Mouse (Mus musculus): ENCODE results near the gene Pole2.

Pole2 gene

GRCm38 (mm10) chr12:69210056-69210979 lies 17.7 kb downstream of the Pole2 start:
- no peak for DNase-seq (ENCODE audit: inconsistent ontology term)

- no peak for DNase-seq (ENCODE audit: inconsistent ontology term)
Measured at GRCm38 (mm10) chr12:69208520-69208919, 19.5 kb downstream of the Pole2 start.

- DNase-seq (ENCODE audit: inconsistent ontology term) = no peak
Measured at GRCm38 (mm10) chr12:69207926-69208325, 20.1 kb downstream of the Pole2 start.

- no peak for DNase-seq (ENCODE audit: inconsistent ontology term)
Measured at GRCm38 (mm10) chr12:69207396-69207795, 20.6 kb downstream of the Pole2 start.

GRCm38 (mm10) chr12:69204052-69204833 lies 23.8 kb downstream of the Pole2 start, which contains the start of gene Gm49384:
Gene Gm49384 (minus strand): TSS chr12:69204267.
- DNase-seq (ENCODE audit: inconsistent ontology term) = no peak

- DNase-seq (ENCODE audit: inconsistent ontology term) = no peak
Measured at GRCm38 (mm10) chr12:69198985-69199384, 29.0 kb downstream of the Pole2 start.

- DNase-seq (ENCODE audit: inconsistent ontology term) = peak; percentile 75
Measured at GRCm38 (mm10) chr12:69198164-69198535, 29.8 kb downstream of the Pole2 start, which contains the start of gene Dnaaf2. Gene Dnaaf2 (minus strand): TSS chr12:69198429.

GRCm38 (mm10) chr12:69197378-69198163 lies 30.4 kb downstream of the Pole2 start:
- peak; percentile 69 for DNase-seq (ENCODE audit: inconsistent ontology term)

GRCm38 (mm10) chr12:69196444-69197377 lies 31.3 kb downstream of the Pole2 start, which contains the start of gene Gm49383:
Gene Gm49383 (minus strand): TSS chr12:69197104.
- peak; percentile 84 for DNase-seq (ENCODE audit: inconsistent ontology term)

GRCm38 (mm10) chr12:69192637-69193036 lies 35.4 kb downstream of the Pole2 start:
- DNase-seq (ENCODE audit: inconsistent ontology term) = no peak

GRCm38 (mm10) chr12:69191396-69191795 lies 36.6 kb downstream of the Pole2 start:
- no peak for DNase-seq (ENCODE audit: inconsistent ontology term)

GRCm38 (mm10) chr12:69190522-69190921 lies 37.5 kb downstream of the Pole2 start:
- DNase-seq (ENCODE audit: inconsistent ontology term) = no peak

- no peak for DNase-seq (ENCODE audit: inconsistent ontology term)
Measured at GRCm38 (mm10) chr12:69190074-69190473, 37.9 kb downstream of the Pole2 start.

GRCm38 (mm10) chr12:69186811-69187471 lies 41.1 kb downstream of the Pole2 start:
- no peak for DNase-seq (ENCODE audit: inconsistent ontology term)

GRCm38 (mm10) chr12:69185371-69185770 lies 42.6 kb downstream of the Pole2 start:
- no peak for DNase-seq (ENCODE audit: inconsistent ontology term)

- peak; percentile 67 for DNase-seq (ENCODE audit: inconsistent ontology term)
Measured at GRCm38 (mm10) chr12:69184342-69185295, 43.4 kb downstream of the Pole2 start.

GRCm38 (mm10) chr12:69183583-69184308 lies 44.2 kb downstream of the Pole2 start, which contains the start of the genes Rpl36al and Mgat2:
Gene Rpl36al (minus strand): TSS chr12:69184083.
Gene Mgat2 (plus strand): TSS chr12:69184157.
- peak; percentile 99 for DNase-seq (ENCODE audit: inconsistent ontology term)

- no peak for DNase-seq (ENCODE audit: inconsistent ontology term)
Measured at GRCm38 (mm10) chr12:69181800-69182199, 46.2 kb downstream of the Pole2 start.

Data from Muller cell, postnatal 12 days (primary cell).